Mouse (Mus musculus) CD4-positive, CD25-positive, alpha-beta regulatory T cell, adult 9 weeks (primary cell): Measurements from ENCODE around the gene Shc4. TPM values are rescaled to one million over a fixed set of nuclear protein-coding genes. Genes with fewer than 3 reads are reported as not detected.

Source experiments
- polyA plus RNA-seq: library from polyadenylated mRNA; unstranded; fragments of 100-300 nt; shearing (Covaris generic); gene quantifications from one replicate; pipeline ENCODE4 v1.2.1, GENCODE M21; 2017

The Shc4 gene
- polyA plus RNA-seq: 0.12 TPM

DNA sequence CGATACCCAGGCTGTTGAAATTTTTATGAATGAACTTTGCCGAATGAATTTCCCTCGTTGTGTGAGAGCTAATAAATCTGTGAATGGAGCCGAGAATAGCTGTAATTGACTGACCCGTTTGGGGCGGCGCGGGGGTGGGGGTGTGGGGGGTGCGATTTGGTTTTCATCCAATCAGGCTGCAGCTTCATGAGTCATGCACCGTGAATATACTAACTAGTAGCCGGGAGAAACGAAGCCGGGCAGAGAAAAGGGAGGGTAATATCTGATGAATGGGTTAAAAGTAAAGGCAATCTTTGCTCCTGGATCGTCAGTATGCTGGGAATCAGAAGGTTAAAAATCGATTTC, at the start of gene Shc4:
TSS of gene Shc4 (minus strand) at position 63 of the 345 bp plus-strand sequence.

DNA sequence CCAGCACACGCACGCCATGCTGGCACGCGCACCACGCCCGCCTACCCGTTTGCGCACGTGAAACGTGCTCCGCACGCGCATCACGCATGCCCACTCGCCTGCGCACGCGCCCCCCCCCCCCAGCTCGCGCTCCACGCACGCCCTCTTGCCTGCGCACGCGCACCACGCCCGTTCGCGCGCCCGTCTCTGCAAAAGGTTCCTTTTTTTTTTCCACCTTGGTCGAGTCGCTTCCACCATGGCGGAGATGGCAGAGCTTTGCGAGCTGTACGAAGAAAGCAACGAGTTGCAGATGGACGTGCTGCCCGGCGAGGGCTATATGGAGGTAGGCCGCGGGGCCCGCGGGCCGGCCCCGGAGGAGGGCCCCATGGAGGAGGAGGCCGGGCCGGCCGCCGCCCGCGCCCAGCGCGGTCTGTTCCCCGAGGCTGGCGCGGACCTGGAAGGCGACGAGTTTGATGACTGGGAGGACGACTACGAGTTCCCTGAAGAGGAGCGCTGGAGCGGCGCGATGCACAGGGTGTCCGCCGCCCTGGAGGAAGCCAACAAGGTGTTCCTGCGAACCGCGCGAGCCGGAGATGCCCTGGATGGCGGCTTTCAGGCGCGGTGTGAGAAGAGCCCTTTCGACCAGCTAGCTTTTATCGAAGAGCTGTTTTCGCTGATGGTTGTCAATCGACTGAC, 50.9 kb downstream of the Shc4 start, which contains the start of gene Eid1:
TSS of gene Eid1 (plus strand) at position 139 of the 675 bp plus-strand sequence.

DNA sequence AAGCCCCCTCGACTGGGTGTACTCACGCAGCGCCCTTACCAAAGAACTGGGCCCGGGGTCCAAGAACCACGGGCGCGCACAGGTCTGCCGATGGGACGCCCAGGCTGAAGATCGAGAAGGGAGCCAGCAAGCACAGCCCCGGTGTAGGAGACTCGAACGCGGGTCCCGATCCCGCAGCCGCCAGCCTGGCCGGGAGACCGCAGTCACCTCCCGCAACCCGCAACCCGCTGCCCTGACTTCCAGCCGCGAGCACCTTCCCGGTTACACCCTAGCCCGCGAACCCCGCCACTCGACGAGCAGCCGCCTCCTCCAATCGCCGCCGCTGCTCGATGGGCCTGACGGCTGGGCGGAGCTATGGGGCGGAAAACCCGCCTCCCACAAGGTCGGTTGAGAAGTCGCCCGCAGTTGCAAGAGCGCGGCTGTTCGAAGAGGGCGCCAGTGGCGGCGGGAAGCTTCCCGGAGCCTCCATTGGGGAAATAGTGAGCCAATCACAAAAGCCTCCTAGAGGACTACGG, 99.1 kb downstream of the Shc4 start, which contains the start of gene Cep152:
TSS of gene Cep152 (minus strand) at position 277 of the 515 bp plus-strand sequence.

Other genes starting within 250 kb of the Shc4 start
- not detected for gene Gm9913, start 219.1 kb downstream of the Shc4 start, polyA plus RNA-seq
- not detected for gene Fbn1, start 216.2 kb downstream of the Shc4 start, polyA plus RNA-seq
- 16.2 TPM for gene Cep152, start 99.0 kb downstream of the Shc4 start, polyA plus RNA-seq
- 10.8 TPM for gene Eid1, start 51.1 kb downstream of the Shc4 start, polyA plus RNA-seq
- 20.5 TPM for gene Secisbp2l, start 58.7 kb upstream of the Shc4 start, polyA plus RNA-seq
- 41.8 TPM for gene Galk2, start 135.0 kb upstream of the Shc4 start, polyA plus RNA-seq
- gene Cops2, start 135.0 kb upstream of the Shc4 start, polyA plus RNA-seq: 50.9 TPM